Mouse (Mus musculus) heart, embryonic 16.5 days (tissue): ENCODE data around the gene Nfix. TPM values are rescaled to one million over a fixed set of nuclear protein-coding genes. Genes with fewer than 3 reads are reported as not detected.

Experiments used
- ATAC-seq: fragments of 200-750 bp; cut with Nextera tagmentation; replicated peaks from 2 replicates; pipeline ENCODE4 v1.8.0; 2017; ENCODE audit warnings: moderate number of reproducible peaks; ENCODE audit not compliant: insufficient read depth, low FRiP score; ENCODE audit errors: extremely low read depth
- H3K27ac ChIP-seq: fragments of 300-500 bp; sonication (generic); 2 replicates; pipeline ENCODE4 v1.5.1; 2014; ENCODE audit warnings: mild to moderate bottlenecking, low read length, control low read depth, moderate library complexity
- H3K27me3 ChIP-seq: fragments of 300-500 bp; sonication (generic); 2 replicates; pipeline ENCODE4 v1.6.1; 2014; ENCODE audit warnings: low read length, mixed read lengths; ENCODE audit not compliant: control insufficient read depth, insufficient read depth
- H3K36me3 ChIP-seq: fragments of 300-500 bp; sonication (generic); 2 replicates; pipeline ENCODE4 v1.6.1; 2014; ENCODE audit not compliant: control insufficient read depth, insufficient read depth
- H3K4me1 ChIP-seq: fragments of 300-500 bp; sonication (generic); 2 replicates; pipeline ENCODE4 v1.6.1; 2014; ENCODE audit warnings: low read length, mixed read lengths; ENCODE audit not compliant: control insufficient read depth, insufficient read depth
- H3K4me2 ChIP-seq: fragments of 300-500 bp; sonication (generic); 2 replicates; pipeline ENCODE4 v1.6.1; 2014; ENCODE audit warnings: low read depth, mild to moderate bottlenecking, control low read depth, low read length
- H3K4me3 ChIP-seq: fragments of 300-500 bp; sonication (generic); 2 replicates; pipeline ENCODE4 v1.5.1; 2014; ENCODE audit warnings: mild to moderate bottlenecking, control low read depth, low read length
- H3K9ac ChIP-seq: fragments of 300-500 bp; sonication (generic); 2 replicates; pipeline ENCODE4 v1.6.1; 2014; ENCODE audit warnings: low read length, control low read depth
- H3K9me3 ChIP-seq: fragments of 300-500 bp; sonication (generic); replicated peaks from 2 replicates; pipeline ENCODE4 v1.6.1; 2016; ENCODE audit warnings: low read length; ENCODE audit not compliant: control insufficient read depth
- WGBS: fragments of 180-500 bp; shearing (Covaris S2); extraction: QIAGEN DNeasy Blood & Tissue Kit; methylation state at CpG from one replicate; pipeline ENCODE4 v1.1.7; 2014; 5-methylcytosine and 5-hydroxymethylcytosine counted together
- polyA plus RNA-seq: library from polyadenylated mRNA; unstranded; fragments of >200 nt; fragmentation: Nextera tagmentation; extraction: Ambion mirVana; gene quantifications from 2 replicates; pipeline ENCODE4 v1.2.1, GENCODE M21; 2015

Gene Nfix
- polyA plus RNA-seq, 1 experiment from 2014 or later: 12.7 TPM

DNA sequence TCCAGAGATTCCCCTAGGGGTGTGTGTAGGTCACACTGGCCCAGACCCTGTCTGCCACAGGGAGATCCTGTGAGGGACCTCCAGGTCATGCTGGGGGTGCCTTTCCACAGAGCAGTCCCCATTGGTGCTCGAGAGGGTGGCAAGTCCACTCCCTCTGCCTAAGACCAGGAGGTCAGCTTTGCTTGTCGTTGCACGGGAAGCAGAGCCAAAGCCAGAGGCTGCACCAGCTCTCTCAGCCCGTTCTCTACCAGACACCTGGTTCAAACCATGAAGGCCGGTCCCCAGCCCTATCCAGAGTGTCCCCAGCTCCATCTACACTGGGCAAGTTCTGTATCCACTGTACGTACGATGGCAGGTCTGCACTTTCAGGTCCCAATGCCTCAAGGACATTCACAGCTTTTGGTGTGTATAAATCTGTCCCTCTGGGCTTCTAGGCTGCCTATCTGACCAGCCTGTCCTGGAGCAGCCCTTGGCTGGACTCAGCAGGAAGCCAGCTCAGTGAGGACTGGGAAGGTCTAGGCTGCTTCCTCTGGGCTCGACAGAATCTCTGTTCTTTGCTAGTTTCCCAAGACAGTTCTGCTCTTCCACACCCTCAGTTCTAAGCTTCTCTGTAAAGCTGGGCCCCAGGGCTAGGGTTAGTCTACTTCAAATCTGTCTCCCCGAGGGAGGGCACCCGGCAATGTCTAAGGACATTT lies 74.8 kb downstream of the Nfix start:
- peaks cover 7% of the 10 kb centered on the region; the same call in 1 of the 2 replicates for H3K36me3 ChIP-seq
- no peaks in the 10 kb centered on the region for H3K9me3 ChIP-seq
- H3K4me3 ChIP-seq: no peak overlapping the region
- WGBS: 49% methylated on average over 10 of the region's 10 CpGs
- ATAC-seq: no peak
- no peaks in the 10 kb centered on the region for H3K27me3 ChIP-seq
- H3K9ac ChIP-seq: peak overlapping the region; percentile 31; the same call in 1 of the 2 replicates
- peaks cover 61% of the 10 kb centered on the region for H3K4me1 ChIP-seq
- no peak overlapping the region for H3K4me2 ChIP-seq
- H3K27ac ChIP-seq: peak overlapping the region; percentile 72

GRCm38 (mm10) chr8:84724683-84725082 lies 75.5 kb downstream of the Nfix start:
- Histone ChIP-seq H3K36me3 (peaks cover 7% of the 10 kb centered on the region; the same call in 1 of the 2 replicates), H3K4me3 (no peak overlapping the region), H3K27me3 (no peaks in the 10 kb centered on the region), H3K4me1 (peaks cover 54% of the 10 kb centered on the region), H3K9me3 (no peaks in the 10 kb centered on the region), H3K27ac (peak overlapping the region; percentile 12; the same call in 1 of the 2 replicates), H3K9ac (peak overlapping the region; percentile 56; the same call in 1 of the 2 replicates), H3K4me2 (no peak overlapping the region)
- ATAC-seq: no peak
- 47% methylated on average over 9 of the region's 9 CpGs for WGBS

GRCm38 (mm10) chr8:84723571-84723900 lies 76.6 kb downstream of the Nfix start:
- 33% methylated on average over 7 of the region's 7 CpGs for WGBS
- H3K4me2 ChIP-seq: peak overlapping the region; percentile 43
- ATAC-seq: no peak
- H3K9me3 ChIP-seq: no peaks in the 10 kb centered on the region
- peak overlapping the region; percentile 56 for H3K9ac ChIP-seq
- H3K36me3 ChIP-seq: peaks cover 7% of the 10 kb centered on the region; the same call in 1 of the 2 replicates
- H3K4me1 ChIP-seq: peaks cover 52% of the 10 kb centered on the region
- no peaks in the 10 kb centered on the region for H3K27me3 ChIP-seq
- H3K27ac ChIP-seq: peak overlapping the region; percentile 93
- 0 out of 2 replicates have a peak overlapping the region, but pooled peaks have one; percentile 8 for H3K4me3 ChIP-seq

DNA sequence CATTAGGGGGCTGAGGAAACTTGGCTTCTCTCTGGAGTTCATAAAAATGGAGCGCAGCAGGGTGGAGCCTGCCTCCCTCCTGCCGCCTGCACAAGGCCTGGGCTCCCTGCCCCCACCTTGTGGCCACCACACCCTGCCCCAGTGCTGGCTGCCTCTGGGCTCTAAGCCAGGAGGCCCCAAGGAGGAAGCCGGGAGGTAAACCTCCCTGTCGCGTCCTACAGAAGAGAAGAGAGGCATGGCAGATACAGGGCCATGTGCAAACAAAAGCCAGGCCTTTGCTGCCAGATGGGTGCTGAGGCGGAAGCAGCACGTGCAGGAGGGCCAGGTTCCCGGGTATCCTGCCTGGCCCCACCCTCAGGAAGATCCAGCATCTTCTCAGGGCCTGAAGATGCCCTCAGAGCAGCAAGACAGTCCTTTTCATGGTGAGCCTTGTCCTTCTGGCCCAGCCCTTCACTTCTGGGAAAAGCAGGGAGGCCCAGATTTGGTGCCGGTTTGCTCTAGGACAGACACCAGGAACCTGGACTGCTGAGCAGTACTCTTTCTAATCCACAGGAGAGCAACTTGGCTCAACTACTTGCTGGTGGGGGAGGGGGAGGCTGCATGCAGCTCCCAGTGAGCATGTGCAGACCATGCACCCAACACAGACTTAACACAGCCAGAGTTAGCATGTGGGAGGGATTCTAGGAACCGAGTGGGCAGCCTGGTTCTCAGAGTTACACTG lies 77.1 kb downstream of the Nfix start, which contains the start of gene G430095P16Rik:
Gene G430095P16Rik, plus strand, starts transcription at position 158 of the 721 bp plus-strand sequence.
- Histone ChIP-seq H3K27ac (peak within 1 kb of the TSS; percentile 93), H3K9ac (peak within 1 kb of the TSS; percentile 56), H3K4me1 (peaks cover 50% of the 10 kb centered on the region), H3K4me3 (peak within 1 kb of the TSS; percentile 19; the same call in 1 of the 2 replicates), H3K36me3 (peaks cover 7% of the 10 kb centered on the region; the same call in 1 of the 2 replicates), H3K27me3 (no peaks in the 10 kb centered on the region), H3K9me3 (no peaks in the 10 kb centered on the region), H3K4me2 (peak within 1 kb of the TSS; percentile 43)
- 5% methylated on average over 10 of the region's 10 CpGs for WGBS
- peak; percentile 85 for ATAC-seq

- H3K9ac ChIP-seq: peak overlapping the region; percentile 56
These were observed 77.7 kb downstream of the Nfix start for GRCm38 (mm10) chr8:84722530-84722849.

GRCm38 (mm10) chr8:84718959-84719690 lies 81.0 kb downstream of the Nfix start:
- H3K4me1 ChIP-seq: peaks cover 24% of the 10 kb centered on the region
- peaks cover 4% of the 10 kb centered on the region; the same call in 1 of the 2 replicates for H3K36me3 ChIP-seq
- ATAC-seq: no peak
- H3K4me3 ChIP-seq: no peak overlapping the region
- peaks cover 8% of the 10 kb centered on the region; the same call in 1 of the 2 replicates for H3K27me3 ChIP-seq
- H3K27ac ChIP-seq: no peak overlapping the region
- no peaks in the 10 kb centered on the region for H3K9me3 ChIP-seq
- no peak overlapping the region for H3K4me2 ChIP-seq
- WGBS: 79% methylated on average over 5 of the region's 5 CpGs
- H3K9ac ChIP-seq: no peak overlapping the region

More at GRCm38 (mm10) chr8:84722530-84722849, 77.7 kb downstream of the Nfix start:
- H3K36me3 ChIP-seq: peaks cover 7% of the 10 kb centered on the region; the same call in 1 of the 2 replicates
- H3K27ac ChIP-seq: peak overlapping the region; percentile 93
- H3K4me1 ChIP-seq: peaks cover 48% of the 10 kb centered on the region
- H3K27me3 ChIP-seq: no peaks in the 10 kb centered on the region
- ATAC-seq: no peak
- peak overlapping the region; percentile 43 for H3K4me2 ChIP-seq
- 60% methylated on average over 6 of the region's 6 CpGs for WGBS
- no peak overlapping the region for H3K4me3 ChIP-seq
- no peaks in the 10 kb centered on the region for H3K9me3 ChIP-seq

GRCm38 (mm10) chr8:84718476-84718875 lies 81.7 kb downstream of the Nfix start:
- no peak for ATAC-seq
- Histone ChIP-seq H3K9me3 (no peaks in the 10 kb centered on the region), H3K36me3 (peaks cover 4% of the 10 kb centered on the region; the same call in 1 of the 2 replicates), H3K4me2 (no peak overlapping the region), H3K9ac (no peak overlapping the region), H3K4me1 (peaks cover 18% of the 10 kb centered on the region), H3K27ac (no peak overlapping the region), H3K27me3 (peaks cover 8% of the 10 kb centered on the region; the same call in 1 of the 2 replicates), H3K4me3 (no peak overlapping the region)
- 73% methylated on average over 5 of the region's 5 CpGs for WGBS

GRCm38 (mm10) chr8:84716790-84717189 lies 83.4 kb downstream of the Nfix start:
- Histone ChIP-seq H3K4me1 (peaks cover 11% of the 10 kb centered on the region), H3K27me3 (peaks cover 8% of the 10 kb centered on the region; the same call in 1 of the 2 replicates), H3K36me3 (peaks cover 4% of the 10 kb centered on the region; the same call in 1 of the 2 replicates), H3K4me2 (no peak overlapping the region), H3K9me3 (no peaks in the 10 kb centered on the region), H3K27ac (no peak overlapping the region), H3K4me3 (no peak overlapping the region), H3K9ac (no peak overlapping the region)
- ATAC-seq: no peak
- WGBS: 88% methylated on average over 11 of the region's 11 CpGs
